Mouse (Mus musculus): ENCODE measurements at regions not wholly inside any gene's neighbourhood (a gene's known extent, or its start where the extent isn't known, plus 50 kb on each side); places are given as distances from the start of the nearest gene placed in this dataset.

- no peaks in the 10 kb centered on the region for H3K36me3 ChIP-seq
- no peak overlapping the region for H3K9ac ChIP-seq
- no peak for ATAC-seq (ENCODE audit: low FRiP score)
- no peak overlapping the region for H3K27ac ChIP-seq
- no peaks in the 10 kb centered on the region for H3K27me3 ChIP-seq
- no peaks in the 10 kb centered on the region for H3K9me3 ChIP-seq
- WGBS = 86% methylated on average over 4 of the region's 4 CpGs
- H3K4me1 ChIP-seq (replicated peaks) = 0 out of 2 replicates have a peak, but pooled peaks cover 4% of the 10 kb centered on the region
- H3K4me3 ChIP-seq = no peak overlapping the region
- no peak overlapping the region for H3K4me2 ChIP-seq
Observed at GRCm38 (mm10) chr11:11012660-11013455, 101.2 kb upstream of the Vwc2 start.

- Histone ChIP-seq H3K4me3 (no peak overlapping the region), H3K4me2 (no peak overlapping the region), H3K9me3 (no peaks in the 10 kb centered on the region), H3K9ac (no peak overlapping the region), H3K36me3 (no peaks in the 10 kb centered on the region), H3K27ac (no peak overlapping the region), H3K27me3 (no peaks in the 10 kb centered on the region), H3K4me1 (replicated peaks) (0 out of 2 replicates have a peak, but pooled peaks cover 4% of the 10 kb centered on the region)
- WGBS = 73% methylated on average over 2 of the region's 2 CpGs
- no peak for ATAC-seq (ENCODE audit: low FRiP score)
Observed at GRCm38 (mm10) chr11:11013581-11013980, 100.4 kb upstream of the Vwc2 start.

- 55% methylated on average over 1 of the region's 1 CpGs for WGBS
- Histone ChIP-seq H3K27ac (no peak overlapping the region), H3K36me3 (no peaks in the 10 kb centered on the region), H3K27me3 (no peaks in the 10 kb centered on the region), H3K4me3 (no peak overlapping the region), H3K4me2 (no peak overlapping the region), H3K9ac (no peak overlapping the region), H3K4me1 (replicated peaks) (0 out of 2 replicates have a peak, but pooled peaks cover 4% of the 10 kb centered on the region), H3K9me3 (no peaks in the 10 kb centered on the region)
- ATAC-seq (ENCODE audit: low FRiP score) = peak; percentile 94
Observed at GRCm38 (mm10) chr11:11014088-11014487, 99.9 kb upstream of the Vwc2 start.

GRCm38 (mm10) chr11:11014538-11014937 is 99.5 kb upstream of the Vwc2 start:
- Histone ChIP-seq H3K36me3 (no peaks in the 10 kb centered on the region), H3K4me2 (no peak overlapping the region), H3K27ac (no peak overlapping the region), H3K27me3 (no peaks in the 10 kb centered on the region), H3K9me3 (no peaks in the 10 kb centered on the region), H3K9ac (no peak overlapping the region), H3K4me3 (no peak overlapping the region), H3K4me1 (replicated peaks) (0 out of 2 replicates have a peak, but pooled peaks cover 4% of the 10 kb centered on the region)
- WGBS = 59% methylated on average over 2 of the region's 2 CpGs
- peak; percentile 77 for ATAC-seq (ENCODE audit: low FRiP score)

- Histone ChIP-seq H3K9ac (no peak overlapping the region), H3K4me3 (no peak overlapping the region)
- ATAC-seq (ENCODE audit: low FRiP score) = no peak
Observed at GRCm38 (mm10) chr11:11028849-11029248, 85.2 kb upstream of the Vwc2 start.

More at GRCm38 (mm10) chr11:11028849-11029248, 85.2 kb upstream of the Vwc2 start:
- H3K4me1 ChIP-seq (replicated peaks) = no peaks in the 10 kb centered on the region
- H3K27ac ChIP-seq = no peak overlapping the region
- H3K27me3 ChIP-seq = no peaks in the 10 kb centered on the region
- H3K36me3 ChIP-seq = no peaks in the 10 kb centered on the region
- no peaks in the 10 kb centered on the region for H3K9me3 ChIP-seq
- no peak overlapping the region for H3K4me2 ChIP-seq
